Mouse (Mus musculus) cerebellum, adult 9-10 months (tissue): ENCODE measurements around the gene Aagab.

ENCODE experiments used
- DNase-seq: peaks from one replicate; pipeline ENCODE4 v3.0.0; 2022

Gene Aagab

GRCm38 (mm10) chr9:63682301-63682700 lies 79.8 kb downstream of the Aagab start:
- DNase-seq = no peak

- no peak for DNase-seq
Observed at GRCm38 (mm10) chr9:63682943-63683342, 80.5 kb downstream of the Aagab start.

- DNase-seq = no peak
Observed at GRCm38 (mm10) chr9:63684277-63684676, 81.8 kb downstream of the Aagab start.

GRCm38 (mm10) chr9:63685352-63685751 lies 82.9 kb downstream of the Aagab start:
- no peak for DNase-seq

GRCm38 (mm10) chr9:63687413-63688015 lies 85.1 kb downstream of the Aagab start:
- no peak for DNase-seq

- no peak for DNase-seq
Observed at GRCm38 (mm10) chr9:63690511-63690910, 88.1 kb downstream of the Aagab start.

- no peak for DNase-seq
Observed at GRCm38 (mm10) chr9:63691960-63692359, 89.5 kb downstream of the Aagab start.
